Mouse (Mus musculus): Measurements from ENCODE around the gene Bcl2l12.

Bcl2l12 gene

DNA sequence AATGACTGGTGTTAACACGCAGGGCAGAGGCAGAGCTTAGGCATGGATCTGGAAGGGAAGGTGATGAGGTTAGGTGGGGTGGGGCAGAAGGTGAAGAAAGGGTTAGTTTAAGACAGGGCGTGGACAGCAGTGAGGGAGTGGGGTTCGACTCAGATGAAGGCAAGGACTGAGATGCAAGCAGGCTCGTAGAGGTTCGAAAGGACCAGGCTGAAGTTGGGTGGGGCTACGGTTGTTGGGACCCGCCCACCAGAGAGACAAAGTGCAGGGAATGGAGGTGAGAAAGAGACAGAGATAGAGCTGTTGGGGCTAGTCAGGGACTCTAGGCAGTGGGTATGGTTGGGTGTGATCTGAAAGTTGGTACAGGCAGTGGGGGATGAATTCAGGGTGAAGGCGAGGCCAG is 36.2 kb downstream of the Bcl2l12 start:
- intact Hi-C loops (cut with DNase I), result loop anchor here (5.0 kb wide), 1 partner anchor 35 kb away; the partner anchor contains the start of gene Ap2a1

DNA sequence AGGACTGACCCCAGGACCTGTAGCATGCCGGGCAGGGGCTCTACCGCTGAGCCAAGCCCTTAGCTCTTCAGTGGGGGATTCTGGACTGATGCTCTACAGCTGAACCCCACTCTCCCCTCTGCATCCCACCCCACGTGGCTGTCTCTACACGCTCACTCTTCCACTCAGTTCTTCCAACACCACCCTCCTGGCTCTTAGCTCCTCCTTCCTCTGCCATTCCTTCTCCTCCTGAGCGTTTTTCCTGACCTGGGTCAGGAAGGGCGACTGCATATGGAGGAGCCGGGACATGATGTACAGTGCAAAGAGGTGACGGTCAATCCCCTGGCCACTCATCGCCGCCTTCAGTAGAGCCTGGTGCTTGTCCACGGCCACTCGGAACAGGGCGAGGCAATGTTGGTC is 38.0 kb downstream of the Bcl2l12 start:
- intact Hi-C loops (cut with DNase I), result loop anchor here (5.0 kb wide), 1 partner anchor 33 kb away; the partner anchor contains the start of gene Ap2a1

DNA sequence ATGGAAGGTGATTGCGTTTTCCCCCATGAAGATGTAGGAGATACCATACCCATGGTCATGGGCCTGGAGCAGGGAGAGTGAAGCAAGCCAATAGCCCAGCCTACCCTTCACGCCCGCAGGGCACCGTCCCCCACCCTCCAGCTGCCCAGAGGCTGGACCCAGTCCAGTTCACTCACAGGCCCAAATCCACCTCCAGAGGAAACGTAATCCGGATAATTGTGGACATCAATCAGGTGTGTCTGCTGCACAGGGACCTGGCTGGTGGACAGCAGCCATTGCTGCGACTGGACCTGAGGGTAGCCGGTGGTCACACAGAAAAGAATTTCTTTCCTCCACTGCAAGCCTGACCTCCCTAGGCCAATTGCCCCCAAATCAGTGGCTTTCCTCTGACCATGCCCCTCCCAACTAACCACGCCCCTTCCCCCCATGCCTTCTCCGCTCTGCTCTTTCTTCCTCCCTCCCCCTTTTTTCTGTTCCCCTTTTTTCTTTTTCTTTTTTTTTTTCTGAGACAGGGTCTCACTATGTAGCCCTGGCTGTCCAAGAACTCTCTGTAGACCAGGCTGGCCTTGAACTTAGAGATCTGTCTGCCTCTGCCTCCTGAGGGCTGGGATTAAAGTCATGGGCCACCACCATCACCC is 38.5 kb downstream of the Bcl2l12 start:
- intact Hi-C loops (cut with DNase I), result loop anchor here (5.0 to 10.0 kb wide), 2 partner anchors 33 to 55 kb away; partner anchors contain the start of gene Ap2a1

- intact Hi-C loops (cut with DNase I), result loop anchor here (10.0 kb wide), 1 partner anchor 54 kb away; no protein-coding TSS in a partner anchor
These were observed 39.2 kb downstream of the Bcl2l12 start for GRCm38 (mm10) chr7:44959281-44959680.

- intact Hi-C loops (cut with DNase I), result loop anchor here (10.0 kb wide), 1 partner anchor 53 kb away; no protein-coding TSS in a partner anchor
These were observed 40.3 kb downstream of the Bcl2l12 start for GRCm38 (mm10) chr7:44958208-44958607.

DNA sequence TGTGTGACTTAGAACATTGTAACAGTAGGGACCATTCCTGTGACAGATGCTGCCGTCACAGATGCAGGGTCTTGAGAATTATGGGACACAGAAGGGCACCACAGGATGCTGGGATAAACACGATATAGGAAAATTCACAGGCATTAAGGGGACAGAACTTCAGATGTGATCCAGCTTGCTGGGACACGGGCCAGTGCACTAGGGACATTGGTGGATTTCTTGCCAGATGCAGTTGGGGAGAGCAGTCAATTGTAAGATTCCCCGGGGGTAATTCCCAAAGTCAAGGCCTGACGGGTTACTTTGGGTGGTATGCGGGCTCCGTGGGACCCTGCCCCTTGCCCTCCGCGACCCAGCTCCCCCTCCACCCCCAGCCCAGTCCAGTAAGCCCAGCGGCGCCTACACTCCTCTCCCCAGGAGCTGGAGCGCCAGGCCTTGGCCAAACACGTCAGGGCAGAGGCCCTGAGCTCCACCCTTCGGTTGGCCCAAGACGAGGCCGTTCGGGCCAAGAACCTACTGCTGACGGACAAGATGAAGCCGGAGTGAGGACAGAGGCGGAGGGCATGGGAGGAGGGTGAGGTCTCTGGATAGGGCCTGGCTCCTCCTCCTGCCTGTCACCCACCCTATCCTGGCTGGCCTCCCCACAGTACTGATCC is 41.2 kb downstream of the Bcl2l12 start:
- intact Hi-C loops (cut with DNase I), result loop anchor here (10.0 kb wide), 1 partner anchor 53 kb away; no protein-coding TSS in a partner anchor

DNA sequence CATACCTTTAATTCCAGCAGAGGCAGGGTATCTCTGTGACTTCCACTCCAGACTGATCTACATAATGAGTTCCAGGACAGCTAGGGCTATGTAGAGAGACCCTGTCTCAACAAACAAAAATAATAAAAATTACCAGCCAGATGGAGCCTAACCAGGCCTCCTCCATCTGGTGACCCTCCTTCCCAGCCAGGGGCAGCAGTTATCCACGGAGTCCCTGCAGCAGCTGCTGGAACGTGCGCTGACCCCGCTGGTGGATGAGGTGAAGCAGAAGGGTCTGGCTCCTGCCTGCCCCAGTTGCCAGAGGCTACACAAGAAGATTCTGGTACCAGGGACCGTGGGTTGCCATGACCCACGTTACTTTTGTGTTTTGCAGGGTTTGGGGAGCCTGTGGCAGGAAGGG is 42.2 kb downstream of the Bcl2l12 start:
- intact Hi-C loops (cut with DNase I), result loop anchor here (10.0 kb wide), 1 partner anchor 51 kb away; no protein-coding TSS in a partner anchor

DNA sequence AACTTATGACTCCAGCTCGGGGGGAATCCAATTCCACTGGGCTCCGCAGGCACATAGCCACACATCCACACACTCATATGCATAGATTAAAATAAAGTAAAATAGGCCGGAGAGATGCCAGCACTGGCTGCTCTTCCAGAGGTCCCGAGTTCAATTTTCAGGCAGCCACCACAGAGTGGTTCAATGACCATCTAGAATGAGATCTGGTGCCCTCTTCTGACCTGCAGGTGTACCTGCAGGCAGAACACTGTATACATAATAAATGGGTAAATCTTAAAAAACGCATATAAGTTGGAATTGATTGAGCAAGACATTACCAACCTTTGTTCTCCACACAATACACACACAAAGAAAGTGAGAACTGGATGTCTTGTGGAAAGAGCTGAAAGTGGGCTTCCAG is 42.9 kb downstream of the Bcl2l12 start:
- intact Hi-C loops (cut with DNase I), result loop anchor here (10.0 kb wide), 1 partner anchor 51 kb away; no protein-coding TSS in a partner anchor

- intact Hi-C loops (cut with DNase I), result loop anchor here (10.0 kb wide), 1 partner anchor 49 kb away; no protein-coding TSS in a partner anchor
These were observed 44.2 kb downstream of the Bcl2l12 start for GRCm38 (mm10) chr7:44954091-44954885.

DNA sequence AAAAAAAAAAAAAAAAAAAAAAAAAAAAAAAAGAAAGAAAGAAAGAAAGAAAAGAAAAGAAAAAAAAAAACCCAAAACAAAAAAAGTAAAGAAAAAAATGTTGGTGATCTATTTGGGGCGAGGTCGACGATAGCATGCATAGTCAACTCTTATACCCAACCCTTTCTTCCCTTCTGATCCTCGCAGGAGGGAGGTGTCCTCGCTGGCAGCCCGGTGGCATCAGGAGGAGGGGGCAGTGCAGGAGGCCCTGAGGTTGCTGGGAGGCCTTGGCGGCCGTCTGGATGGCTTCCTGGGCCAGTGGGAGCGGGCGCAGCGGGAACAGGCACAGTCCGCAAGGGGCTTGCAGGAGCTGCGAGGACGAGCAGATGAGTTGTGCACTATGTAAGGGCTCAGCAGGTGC is 45.0 kb downstream of the Bcl2l12 start:
- intact Hi-C loops (cut with DNase I), result loop anchor here (10.0 kb wide), 1 partner anchor 49 kb away; no protein-coding TSS in a partner anchor

- intact Hi-C loops (cut with DNase I), result loop anchor here (10.0 kb wide), 1 partner anchor 48 kb away; no protein-coding TSS in a partner anchor
These were observed 45.8 kb downstream of the Bcl2l12 start for GRCm38 (mm10) chr7:44952611-44953306.

DNA sequence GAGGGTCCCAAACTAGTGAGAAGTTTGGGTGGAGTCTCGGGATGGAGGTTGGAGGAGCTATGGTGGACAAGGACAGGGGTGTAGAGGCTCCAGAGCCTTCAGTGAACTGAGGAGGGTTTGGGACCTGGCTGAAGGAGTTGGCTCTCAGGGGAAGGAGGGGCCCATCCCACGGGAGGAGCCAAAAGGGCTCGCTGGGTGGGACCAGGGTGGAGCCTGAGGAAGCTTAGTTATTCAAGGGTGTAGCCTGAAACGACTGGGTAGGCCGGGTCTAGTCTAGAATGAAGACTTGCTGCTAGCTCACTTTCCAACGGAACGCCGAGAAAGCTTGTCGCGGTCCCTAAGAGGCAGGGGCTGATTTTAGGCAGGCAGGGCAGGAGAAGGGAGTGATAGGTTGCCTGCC is 46.6 kb downstream of the Bcl2l12 start:
- intact Hi-C loops (cut with DNase I), result loop anchor here (10.0 kb wide), 1 partner anchor 47 kb away; no protein-coding TSS in a partner anchor

DNA sequence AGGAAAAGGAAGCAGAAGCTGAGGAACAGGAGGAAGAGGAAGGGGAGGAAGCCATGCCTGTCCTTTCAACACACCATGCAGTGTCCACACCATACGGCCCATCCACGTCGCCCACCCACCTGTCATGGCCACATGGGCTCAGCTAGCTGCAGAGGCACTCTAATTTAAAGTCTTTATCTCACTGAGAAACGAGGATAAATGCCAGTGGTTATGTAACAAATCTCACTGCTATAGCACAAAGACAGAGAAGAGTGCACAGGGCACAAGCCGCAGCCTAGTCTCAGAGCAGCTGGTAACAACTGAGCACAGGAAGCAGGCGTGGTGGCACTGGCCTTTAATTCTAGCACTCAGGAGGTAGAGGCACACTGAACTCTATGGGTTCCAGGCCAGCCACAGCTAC is 48.6 kb downstream of the Bcl2l12 start:
- intact Hi-C loops (cut with DNase I), result loop anchor here (10.0 kb wide), 1 partner anchor 45 kb away; no protein-coding TSS in a partner anchor

DNA sequence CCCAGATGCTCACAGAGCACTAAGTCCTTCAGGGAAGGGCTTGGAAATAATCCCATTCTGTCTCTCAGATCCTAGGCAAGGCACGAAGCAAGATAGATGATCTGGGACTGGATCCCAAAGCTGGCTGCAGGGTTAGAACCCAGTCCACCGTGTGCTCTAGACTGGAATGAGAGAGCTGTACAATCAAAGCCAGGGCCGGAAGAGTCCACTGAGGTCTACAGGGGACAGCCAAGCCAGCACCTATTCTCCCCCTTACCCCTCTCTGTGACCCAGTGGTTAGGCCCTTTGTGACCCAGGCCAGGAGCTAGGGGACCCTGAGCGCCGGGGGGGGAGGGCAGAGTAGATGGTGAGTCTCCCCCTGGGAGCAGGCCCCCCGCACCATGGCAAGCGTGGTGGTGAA is 55.6 kb downstream of the Bcl2l12 start, which contains the start of gene Tsks:
TSS of gene Tsks (plus strand) at position 301 of the 400 bp plus-strand sequence.
- intact Hi-C loops (cut with DNase I), result no loop called here

Small RNAs within 50 kb of the gene (microRNA-seq; reads per million reads assigned to microRNA genes)
- gene Mir7054, result 0.46 to 0.49 reads per million in 2 experiments
